Mouse (Mus musculus): ENCODE results near the gene Rmnd5b. TPM values are rescaled to one million over a fixed set of nuclear protein-coding genes. Genes with fewer than 3 reads are reported as not detected.

The Rmnd5b gene
- total RNA-seq, 2 experiments from 2014 or later: 24.3 to 27.4 TPM

DNA sequence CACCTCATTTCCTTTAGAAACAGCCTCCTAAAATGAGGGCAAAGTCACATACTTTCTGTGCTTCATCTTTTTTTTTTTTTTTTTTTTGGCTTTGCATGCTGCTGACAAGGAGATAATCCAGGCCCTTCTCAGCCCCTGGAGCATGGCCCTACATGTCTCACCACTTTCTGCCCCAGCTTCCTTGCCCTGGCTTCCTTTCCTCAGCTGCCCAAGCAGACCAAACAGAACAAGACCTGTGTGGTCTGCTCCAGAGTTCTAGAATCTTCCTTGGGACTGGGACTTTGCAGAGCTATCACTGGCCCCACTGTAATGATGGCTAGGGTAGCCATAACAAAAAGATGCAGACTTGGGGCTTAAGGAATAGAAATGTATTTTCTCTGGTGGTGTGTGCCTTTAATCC lies 45.7 kb downstream of the Rmnd5b start:
- DNase-seq: no peak

DNA sequence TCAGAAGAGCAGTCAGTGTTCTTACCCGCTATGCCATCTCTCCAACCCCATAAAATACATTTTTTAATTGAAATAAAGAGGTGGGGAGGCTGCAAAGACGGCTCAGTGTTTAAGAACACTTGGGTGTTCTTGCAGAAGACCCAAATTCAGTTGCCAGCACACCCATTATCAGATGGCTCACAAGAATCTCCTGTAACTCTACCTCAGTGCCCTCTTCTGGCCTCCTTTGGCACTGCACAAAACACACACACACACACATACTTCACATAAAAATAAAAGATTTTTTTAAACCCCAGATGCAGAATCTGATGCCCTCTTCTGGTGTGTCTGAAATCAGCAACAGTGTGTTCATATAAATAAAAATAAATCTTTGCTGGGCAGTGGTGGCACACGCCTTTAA lies 46.9 kb downstream of the Rmnd5b start:
- no peak for DNase-seq

DNA sequence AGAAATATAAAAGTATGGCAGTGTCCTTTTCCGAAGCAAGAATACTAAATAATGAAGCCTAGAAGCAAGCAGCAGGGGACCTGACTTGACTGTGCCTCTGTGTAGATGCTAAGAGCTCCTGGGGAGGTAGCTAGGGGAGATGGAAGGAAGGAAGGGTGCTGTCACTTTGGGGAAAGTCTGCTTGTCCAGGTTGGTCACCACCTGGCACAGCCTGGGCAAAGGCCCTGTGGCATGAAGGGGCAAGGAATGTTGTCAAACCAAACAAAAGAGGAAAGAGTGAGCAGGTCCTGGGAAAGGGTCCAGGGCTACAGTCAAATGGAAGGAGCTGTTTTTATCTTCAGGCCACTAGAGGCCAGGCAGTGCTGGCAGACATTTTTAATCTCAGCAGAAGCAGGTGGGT lies 48.6 kb downstream of the Rmnd5b start:
- DNase-seq: no peak

DNA sequence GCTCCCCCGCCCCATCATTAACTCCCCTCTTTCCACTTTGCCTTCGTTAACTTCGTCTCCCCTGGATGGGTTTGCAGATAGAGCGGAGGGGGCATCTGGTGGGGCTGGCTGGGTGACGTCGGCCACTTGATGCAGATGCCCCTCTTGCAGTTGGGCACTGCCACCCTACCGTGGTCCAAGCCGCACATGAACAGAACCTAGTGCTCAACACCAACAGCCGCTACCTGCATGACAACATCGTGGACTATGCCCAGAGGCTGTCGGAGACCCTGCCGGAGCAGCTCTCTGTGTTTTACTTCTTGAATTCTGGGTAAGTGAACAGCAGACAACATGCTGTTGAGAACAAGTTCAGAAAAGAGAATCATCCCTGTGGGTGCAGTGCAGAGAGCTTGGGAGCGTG lies 49.3 kb downstream of the Rmnd5b start:
- no peak for DNase-seq

- DNase-seq: no peak
Measured at GRCm38 (mm10) chr11:51585608-51586252, 50.0 kb downstream of the Rmnd5b start.

- DNase-seq: peak; percentile 99
Measured at GRCm38 (mm10) chr11:51584431-51585248, 51.1 kb downstream of the Rmnd5b start, which contains the start of gene Phykpl. TSS of gene Phykpl (plus strand) at chr11:51584757.

GRCm38 (mm10) chr11:51584057-51584430 lies 51.7 kb downstream of the Rmnd5b start:
- no peak for DNase-seq

DNA sequence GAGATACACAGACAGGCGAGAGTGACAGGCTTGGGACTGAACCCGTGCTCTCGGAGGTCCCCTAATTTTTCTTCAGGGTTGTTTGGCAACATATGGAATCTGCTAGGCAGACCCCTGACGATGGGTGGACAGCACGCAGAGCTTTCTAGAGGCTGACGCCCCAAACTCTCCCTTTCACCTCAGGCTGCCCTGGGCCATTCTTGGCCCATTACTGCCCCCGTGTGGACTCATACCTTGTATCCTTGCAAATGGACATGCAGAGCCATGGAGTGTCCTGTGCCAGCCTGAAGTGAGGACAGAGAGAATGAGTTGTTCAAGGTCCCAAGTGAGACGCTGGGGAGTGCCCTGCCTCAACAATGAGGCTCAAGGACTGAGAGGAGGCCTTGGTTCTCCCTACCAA lies 53.0 kb downstream of the Rmnd5b start:
- DNase-seq: peak; percentile 80

- DNase-seq: no peak
Measured at GRCm38 (mm10) chr11:51579024-51579423, 56.7 kb downstream of the Rmnd5b start.

- no peak for DNase-seq
Measured at GRCm38 (mm10) chr11:51577587-51577986, 58.1 kb downstream of the Rmnd5b start.

DNA sequence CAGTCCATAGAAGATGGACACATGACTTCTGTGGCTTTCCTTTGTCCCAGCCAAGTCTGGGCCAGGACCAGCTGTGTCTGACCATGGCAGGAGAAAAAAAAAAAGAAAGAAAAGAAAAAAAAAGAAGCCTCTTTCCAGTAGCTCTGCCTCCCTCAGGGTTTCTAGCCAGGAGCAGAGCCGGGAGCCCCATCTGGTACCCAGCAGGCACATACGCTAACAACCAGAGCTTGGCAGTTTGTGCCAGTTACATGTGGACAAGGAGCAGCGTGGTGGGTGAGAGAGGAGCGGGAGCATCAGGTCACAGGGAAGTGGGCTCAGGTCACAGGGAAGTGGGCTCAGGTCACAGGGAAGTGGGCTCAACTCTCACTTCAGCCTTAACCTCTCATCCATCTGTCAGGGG lies 59.2 kb downstream of the Rmnd5b start:
- DNase-seq: no peak

Other genes starting within 250 kb of the Rmnd5b start
- gene Phykpl, start 51.1 kb downstream of the Rmnd5b start, total RNA-seq (2021): 10 to 100 TPM; 11.7 to 12.3 TPM
- gene Hnrnpab, start 29.0 kb downstream of the Rmnd5b start, total RNA-seq (2021): 100 to 1,000 TPM; 366 to 372 TPM
- 10 to 100 TPM; 41.4 to 42.4 TPM for gene Nhp2, start 16.2 kb downstream of the Rmnd5b start, total RNA-seq (2021)
- 10 to 100 TPM; 41.3 to 44.4 TPM for gene N4bp3, start 14.9 kb upstream of the Rmnd5b start, total RNA-seq (2021)
- gene D930048N14Rik, start 15.1 kb upstream of the Rmnd5b start, total RNA-seq (2021): 1 to 10 TPM; 1.3 to 2.0 TPM
- 10 to 100 TPM; 23.0 to 23.6 TPM for gene 0610009B22Rik, start 53.0 kb upstream of the Rmnd5b start, total RNA-seq (2021)
- gene Sec24a, start 127.7 kb upstream of the Rmnd5b start, total RNA-seq (2021): 10 to 100 TPM; 23.0 to 23.7 TPM
- 10 to 100 TPM; 93.6 to 95.8 TPM for gene Sar1b, start 127.8 kb upstream of the Rmnd5b start, total RNA-seq (2021)
- gene Jade2, start 221.8 kb upstream of the Rmnd5b start, total RNA-seq (2021): 1 to 10 TPM; 2.7 to 3.0 TPM